Mouse (Mus musculus) hindbrain, embryonic 16.5 days (tissue): ENCODE data around the gene Fkbp1a. TPM values are rescaled to one million over a fixed set of nuclear protein-coding genes. Genes with fewer than 3 reads are reported as not detected.

Source experiments
- polyA plus RNA-seq: library from polyadenylated mRNA; unstranded; fragments of >200 nt; fragmentation: Nextera tagmentation; extraction: Ambion mirVana; gene quantifications from 2 replicates; pipeline ENCODE4 v1.2.1, GENCODE M21; 2015

Fkbp1a gene
- polyA plus RNA-seq, 1 experiment from 2014 or later = 675 TPM

Other genes with a start within 250 kb of the Fkbp1a start
- not detected in 2 replicates for gene 4921509C19Rik, start 66.3 kb upstream of the Fkbp1a start, polyA plus RNA-seq
- 277 and 287 TPM in 2 replicates for gene Nsfl1c, start 48.3 kb upstream of the Fkbp1a start, polyA plus RNA-seq
- gene Sdcbp2, start 30.1 kb downstream of the Fkbp1a start, polyA plus RNA-seq = 0.58 and 0.70 TPM in 2 replicates
- gene Snph, start 90.1 kb downstream of the Fkbp1a start, polyA plus RNA-seq = 24.8 and 28.3 TPM in 2 replicates
- gene Rad21l, start 126.0 kb downstream of the Fkbp1a start, polyA plus RNA-seq = 0.15 and 0.28 TPM in 2 replicates
- 32.3 and 32.7 TPM in 2 replicates for gene Tmem74b, start 159.5 kb downstream of the Fkbp1a start, polyA plus RNA-seq
- gene Psmf1, start 201.7 kb downstream of the Fkbp1a start, polyA plus RNA-seq = 65.1 and 65.7 TPM in 2 replicates